In the genomic region with DNA sequence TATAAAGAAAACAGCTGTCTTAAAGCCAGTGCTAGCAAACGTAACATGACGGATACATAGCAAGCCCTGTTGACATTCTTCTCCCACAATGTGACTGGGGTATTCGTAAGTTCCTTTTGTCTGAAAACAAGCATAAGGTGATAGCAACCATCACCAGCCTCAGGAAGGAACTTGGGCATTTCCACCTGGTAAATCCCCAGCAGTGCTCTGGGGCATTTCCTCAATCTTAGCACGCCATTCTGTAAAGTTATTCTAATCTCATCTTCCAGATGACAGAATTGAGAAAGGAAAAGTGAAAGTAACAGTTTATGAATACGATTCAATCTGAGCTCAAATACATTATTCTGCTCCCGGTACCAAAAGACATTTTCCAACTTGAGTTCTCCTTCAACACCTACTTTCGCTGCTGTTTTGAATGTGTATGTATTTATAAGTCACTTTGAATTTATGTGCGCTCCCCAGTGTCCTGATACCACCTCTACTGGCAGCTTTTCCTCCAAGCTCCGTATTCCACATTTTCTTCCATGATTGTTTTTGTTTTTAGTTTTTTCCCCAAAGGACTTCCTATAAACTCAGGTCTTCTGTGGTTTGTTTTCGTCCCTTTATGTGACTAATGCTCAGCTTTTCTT, we compare ENCODE assay signal across 11 mouse cellular contexts.
A peak's percentile ranks its signal among the peaks of the same experiment; 100 is the strongest.
DNase-seq lines count a peak whose midpoint lies in the region; ATAC-seq and TF ChIP-seq lines count a peak whose summit lies in the region.
"Had no signal": no experiment of that assay in that cellular context is flagged by ENCODE, and none has a peak within 500 bp of the region (broad histone marks: within the 10 kb centered on the region; RNA-seq: fewer than 3 reads in every experiment).

No protein-coding gene starts in this region.

- H3K4me2 ChIP-seq in intestine, postnatal 0 days (replicated peaks; ENCODE audit: low read depth): peak overlapping the region; percentile 25; the same call in 1 of the 2 replicates
- H3K4me2 ChIP-seq in forebrain, embryonic 14.5 days (ENCODE audit: low read length): no peak overlapping the region
- H3K4me2 ChIP-seq: hindbrain, embryonic 12.5 days had no signal

- no peaks in the 10 kb centered on the region for H3K27me3 ChIP-seq in kidney, adult 2 months (replicated peaks; ENCODE audit: control insufficient read depth, insufficient read depth, low read length)
- H3K27me3 ChIP-seq in intestine, postnatal 0 days (replicated peaks; ENCODE audit: control insufficient read depth, insufficient read depth, low read length): no peaks in the 10 kb centered on the region
- H3K27me3 ChIP-seq in forebrain, embryonic 14.5 days (replicated peaks; ENCODE audit: control insufficient read depth, insufficient read depth, low read length): no peaks in the 10 kb centered on the region
- H3K27me3 ChIP-seq: hindbrain, embryonic 12.5 days had no signal

- DNase-seq in kidney, adult 2 months: peak; percentile 12
- DNase-seq in kidney, adult 8-10 months: no peak
- peak; percentile 38 for DNase-seq in 416B (ENCODE audit: low read depth)
- no peak for DNase-seq in adrenal gland, postnatal 10 days
- no peak for DNase-seq in embryo, embryonic 11 days
- no peak for DNase-seq in forebrain, embryonic 14.5 days (ENCODE audit: low spot score)
- DNase-seq: gastrocnemius, postnatal 25 days; lung, adult 18-20 months had no signal

- no peaks in the 10 kb centered on the region for H3K36me3 ChIP-seq in kidney, adult 2 months (ENCODE audit: control insufficient read depth, insufficient read depth, low read length)
- no peaks in the 10 kb centered on the region for H3K36me3 ChIP-seq in intestine, postnatal 0 days (ENCODE audit: control insufficient read depth, insufficient read depth)
- H3K36me3 ChIP-seq in forebrain, embryonic 14.5 days (ENCODE audit: control insufficient read depth, insufficient read depth, low read length): no peaks in the 10 kb centered on the region
- H3K36me3 ChIP-seq: hindbrain, embryonic 12.5 days had no signal

- WGBS in kidney, adult 2 months: 54% methylated on average over 10 of the region's 10 CpGs
- 73% methylated on average over 10 of the region's 10 CpGs for WGBS in intestine, postnatal 0 days
- WGBS in forebrain, embryonic 14.5 days: 91% methylated on average over 10 of the region's 10 CpGs

- peak; percentile 85 for ATAC-seq in CD4-positive, CD25-positive, alpha-beta regulatory T cell, adult 4 months
- no peak for ATAC-seq in intestine, postnatal 0 days
- no peak for ATAC-seq in forebrain, embryonic 14.5 days

- H3K9ac ChIP-seq in intestine, postnatal 0 days (ENCODE audit: low read depth, low read length): no peak overlapping the region
- no peak overlapping the region for H3K9ac ChIP-seq in forebrain, embryonic 14.5 days (ENCODE audit: low read length)
- H3K9ac ChIP-seq: hindbrain, embryonic 12.5 days had no signal

- H3K4me1 ChIP-seq in kidney, adult 2 months (ENCODE audit: control insufficient read depth, insufficient read depth, low read length): 0 out of 2 replicates have a peak, but pooled peaks cover 4% of the 10 kb centered on the region
- no peaks in the 10 kb centered on the region for H3K4me1 ChIP-seq in intestine, postnatal 0 days (replicated peaks; ENCODE audit: control insufficient read depth, insufficient read depth, low read length)
- H3K4me1 ChIP-seq in forebrain, embryonic 14.5 days (ENCODE audit: control insufficient read depth, insufficient read depth, low read length): peaks cover 7% of the 10 kb centered on the region; the same call in 1 of the 2 replicates
- H3K4me1 ChIP-seq: hindbrain, embryonic 12.5 days had no signal

- TF ChIP-seq CTCF in kidney, adult 2 months (conservative IDR thresholded peaks at IDR 0.05; ENCODE audit: insufficient read depth, insufficient read length, low read depth, low read length): no peak
- TF ChIP-seq CTCF in intestine, postnatal 0 days (IDR thresholded peaks at IDR 0.05; ENCODE audit: low read depth): no peak

- peak overlapping the region; percentile 59; the same call in 1 of the 2 replicates for H3K27ac ChIP-seq in kidney, adult 2 months (ENCODE audit: insufficient read depth, low read depth, low read length)
- no peak overlapping the region for H3K27ac ChIP-seq in intestine, postnatal 0 days (ENCODE audit: low read depth, low read length)
- H3K27ac ChIP-seq in forebrain, embryonic 14.5 days (ENCODE audit: low read depth, low read length): no peak overlapping the region
- H3K27ac ChIP-seq: hindbrain, embryonic 12.5 days had no signal

- H3K4me3 ChIP-seq in kidney, adult 2 months (ENCODE audit: insufficient read depth, low read depth, low read length): peak overlapping the region; percentile 61
- H3K4me3 ChIP-seq in intestine, postnatal 0 days (ENCODE audit: low read depth, low read length): no peak overlapping the region
- H3K4me3 ChIP-seq in forebrain, embryonic 14.5 days (ENCODE audit: low read depth, low read length): no peak overlapping the region
- H3K4me3 ChIP-seq: hindbrain, embryonic 12.5 days had no signal

- H3K9me3 ChIP-seq in intestine, postnatal 0 days (ENCODE audit: control insufficient read depth): no peaks in the 10 kb centered on the region
- no peaks in the 10 kb centered on the region for H3K9me3 ChIP-seq in forebrain, embryonic 14.5 days (replicated peaks; ENCODE audit: control insufficient read depth, low read length)
- H3K9me3 ChIP-seq: hindbrain, embryonic 12.5 days had no signal

- TF ChIP-seq POLR2A in kidney, adult 2 months (IDR thresholded peaks at IDR 0.05; ENCODE audit: low read depth, low read length): no peak

Comparison
In these comparisons a context has a peak if more than half of its experiments do, and no peak if none do; other contexts are left out.
1. DNase-seq: peak in kidney, adult 2 months (single experiment) and 416B (single experiment); none in kidney, adult 8-10 months (0 of 2), adrenal gland, postnatal 10 days (single experiment), embryo, embryonic 11 days (single experiment) and forebrain, embryonic 14.5 days (single experiment).